Mouse (Mus musculus): ENCODE measurements around the gene Clba1.

DNA sequence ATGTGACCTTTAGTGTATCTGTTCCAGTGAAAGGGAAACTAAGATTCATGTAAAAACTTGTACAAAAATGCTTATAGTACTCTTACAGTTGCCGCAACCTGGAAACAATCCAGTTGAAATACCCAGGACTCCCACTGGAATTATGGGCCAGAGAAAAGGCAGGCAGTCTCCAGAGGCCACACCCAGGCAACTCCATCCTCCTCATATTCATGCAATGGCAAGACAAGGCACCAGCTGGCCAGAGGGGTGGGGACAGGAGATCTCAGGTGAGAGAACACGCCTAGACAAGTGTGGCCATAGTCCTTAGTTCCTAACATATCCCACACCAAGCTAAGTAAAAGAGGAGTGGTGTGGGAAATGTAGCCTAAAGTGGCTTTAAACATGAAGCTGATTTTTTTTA, 13.9 kb downstream of the Clba1 start:
- TF ChIP-seq CTCF (IDR thresholded peaks at IDR 0.05; ENCODE audit: low read depth) (no peak), EP300 (IDR thresholded peaks at IDR 0.05; ENCODE audit: low read depth) (no peak)
